Mouse (Mus musculus) ES-E14 (cell line): ENCODE measurements at regions not wholly inside any gene's neighbourhood (a gene's known extent, or its start where the extent isn't known, plus 50 kb on each side); places are given as distances from the start of the nearest gene placed in this dataset.
A peak's percentile ranks its signal among the peaks of the same experiment; 100 is the strongest.

Experiments
- DNase-seq: peaks from one replicate; pipeline ENCODE4 v3.0.0-alpha.2; 2013; ENCODE audit warnings: low read depth, low spot score
- H3K27ac ChIP-seq: 2 replicates; pipeline ENCODE4 v1.5.1; 2012; ENCODE audit warnings: low read depth, mild to moderate bottlenecking, low read length, moderate library complexity, mixed read lengths; ENCODE audit not compliant: poor library complexity, insufficient read depth, severe bottlenecking
- H3K36me3 ChIP-seq: 2 replicates; pipeline ENCODE4 v1.6.1; 2012; ENCODE audit warnings: mild to moderate bottlenecking, low read length, moderate library complexity, mixed read lengths; ENCODE audit not compliant: control insufficient read depth, poor library complexity, insufficient read depth, severe bottlenecking
- H3K4me1 ChIP-seq, 2 experiments: fragments of 150-350 bp in 1 of 2; sonication (generic) in 1 of 2; 2 replicates each; pipeline ENCODE4 v1.6.1; 2012; ENCODE audit warnings: low read length in 2 of 2, mild to moderate bottlenecking in 1 of 2, mixed read lengths in 1 of 2; ENCODE audit not compliant: control insufficient read depth in 2 of 2, insufficient read depth in 2 of 2, poor library complexity in 1 of 2
- H3K4me3 ChIP-seq, 2 experiments: fragments of 150-350 bp in 1 of 2; sonication (generic) in 1 of 2; 2 replicates each; pipeline ENCODE4 v1.5.1; 2012; ENCODE audit warnings: low read length in 2 of 2, low read depth in 1 of 2, mild to moderate bottlenecking in 1 of 2, mixed read lengths in 1 of 2; ENCODE audit not compliant: insufficient read depth in 1 of 2, poor library complexity in 1 of 2, severe bottlenecking in 1 of 2
- H3K9ac ChIP-seq: 2 replicates; pipeline ENCODE4 v1.6.1; 2012; ENCODE audit warnings: low read depth, mild to moderate bottlenecking, low read length, mixed read lengths; ENCODE audit not compliant: poor library complexity, insufficient read depth, severe bottlenecking
- H3K9me3 ChIP-seq: fragments of 150-350 bp; sonication (generic); 2 replicates; pipeline ENCODE4 v1.6.1; 2012; ENCODE audit warnings: low read depth, mild to moderate bottlenecking, low read length; ENCODE audit not compliant: control insufficient read depth, insufficient read depth
- CHD2 ChIP-seq: IDR thresholded peaks from 2 replicates; pipeline ENCODE4 v1.6.1; 2014; ENCODE audit warnings: mild to moderate bottlenecking, low read depth, low read length, inconsistent platforms
- HCFC1 ChIP-seq: IDR thresholded peaks from 2 replicates; pipeline ENCODE4 v1.6.1; 2012; ENCODE audit warnings: low read length, inconsistent platforms, borderline replicate concordance; ENCODE audit not compliant: insufficient read depth
- MAFK ChIP-seq: IDR thresholded peaks from 2 replicates; pipeline ENCODE4 v1.6.1; 2014; ENCODE audit warnings: mild to moderate bottlenecking, low read depth, low read length, inconsistent platforms; ENCODE audit not compliant: insufficient read depth
- ZC3H11A ChIP-seq: IDR thresholded peaks from 2 replicates; pipeline ENCODE4 v1.6.1; 2012; ENCODE audit warnings: low read depth, mild to moderate bottlenecking, inconsistent platforms, low read length, borderline replicate concordance
- ZNF384 ChIP-seq: IDR thresholded peaks from 2 replicates; pipeline ENCODE4 v1.6.1; 2012; ENCODE audit warnings: low read depth, low read length, inconsistent platforms
- in situ Hi-C, 2 experiments: fragments of 600-800 bp; cut with MboI; formaldehyde crosslinking; loops; one replicate each; pipeline ENCODE4 v1.15.1; 2025; ENCODE audit warnings: low sequenced_read_pairs in 2 of 2, inconsistent platforms in 1 of 2; ENCODE audit not compliant: unreplicated experiment in 2 of 2

DNA sequence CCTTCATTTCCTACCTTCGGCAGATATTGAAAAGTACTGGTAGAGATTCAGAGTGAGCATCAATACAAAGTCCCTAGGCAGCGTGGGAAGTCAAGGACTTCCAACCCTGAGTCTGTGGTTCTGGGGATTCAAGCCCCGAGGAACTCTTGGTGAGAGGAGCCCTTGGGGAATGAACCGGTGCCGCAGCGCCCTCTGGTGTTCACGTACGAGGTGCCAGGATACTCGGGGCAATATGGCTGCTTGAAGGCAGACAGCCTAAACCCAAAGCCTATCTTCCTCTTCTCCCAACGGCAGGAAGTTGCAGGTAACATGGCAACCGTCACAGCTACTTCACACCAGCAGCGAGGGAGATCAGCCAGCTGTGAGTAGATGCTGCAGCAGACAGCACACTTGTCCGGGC lies 215.6 kb upstream of the Msx2 start:
- Histone ChIP-seq H3K4me3 (peak overlapping the region in 1 of 2 experiments; percentile 42; a peak in 1 of 4 replicates), H3K27ac (no peak overlapping the region), H3K9me3 (no peaks in the 10 kb centered on the region), H3K9ac (peak overlapping the region; percentile 37; the same call in 1 of the 2 replicates), H3K36me3 (no peaks in the 10 kb centered on the region), H3K4me1 (no peaks in the 10 kb centered on the region; a peak in 1 of 4 replicates)
- DNase-seq: peak; percentile 79
- in situ Hi-C loops: loop anchor here in 1 of 2 experiments (10.0 kb wide), 1 partner anchor 244 kb away; no protein-coding TSS in a partner anchor
- TF ChIP-seq CHD2 (no peak), MAFK (no peak), HCFC1 (no peak), ZC3H11A (peak; percentile 64; the same call in 1 of the 2 replicates), ZNF384 (no peak)

DNA sequence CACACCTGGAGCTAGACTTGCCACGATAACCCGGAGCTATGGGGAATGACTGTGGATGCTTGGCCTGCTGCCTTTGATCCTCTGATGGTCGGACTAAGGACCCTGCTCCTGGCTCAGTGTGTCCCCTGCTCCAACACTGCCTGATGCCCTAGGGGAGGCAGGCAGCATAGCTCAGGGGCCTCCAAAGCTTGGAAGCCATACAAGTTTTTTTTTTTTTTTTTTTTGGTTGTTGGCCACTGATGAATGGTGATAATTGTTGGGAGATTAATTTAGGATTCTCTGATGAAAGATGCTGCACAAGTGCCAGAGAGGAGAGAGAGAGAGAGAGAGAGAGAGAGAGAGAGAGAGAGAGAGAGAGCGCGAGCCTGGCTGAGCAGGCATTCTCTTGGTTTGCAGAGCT lies 211.6 kb upstream of the Msx2 start:
- no peak overlapping the region for H3K27ac ChIP-seq

DNA sequence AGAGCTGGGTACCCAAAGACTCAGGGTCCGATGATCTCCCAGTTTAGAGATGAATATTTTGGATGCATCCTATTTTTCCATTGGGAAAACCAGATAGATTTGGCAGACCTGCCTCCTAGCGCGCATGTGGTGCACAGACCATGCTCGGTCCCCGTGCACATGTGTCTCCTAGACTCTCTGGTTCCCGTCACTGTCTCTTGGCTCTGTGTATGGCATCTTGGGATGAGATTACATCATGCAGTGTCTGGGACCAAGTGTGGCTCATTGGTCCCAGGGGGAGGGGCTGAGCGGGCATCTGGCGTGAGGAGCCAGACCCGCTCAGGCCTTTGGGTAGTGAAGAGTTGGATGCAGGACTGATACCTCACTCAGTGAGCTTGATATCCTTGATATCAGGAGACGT lies 204.3 kb upstream of the Msx2 start:
- in situ Hi-C loops: no loop called here
- no peaks in the 10 kb centered on the region for H3K9me3 ChIP-seq
- H3K9ac ChIP-seq: no peak overlapping the region

More for the DNA sequence above, 211.6 kb upstream of the Msx2 start:
- H3K36me3 ChIP-seq: no peaks in the 10 kb centered on the region
- H3K4me3 ChIP-seq: no peak overlapping the region
- DNase-seq: no peak
- H3K9me3 ChIP-seq: no peaks in the 10 kb centered on the region
- no peak overlapping the region for H3K9ac ChIP-seq
- H3K4me1 ChIP-seq: no peaks in the 10 kb centered on the region; a peak in 1 of 4 replicates
- TF ChIP-seq HCFC1: no peak
- no peak for TF ChIP-seq CHD2
- no peak for TF ChIP-seq ZC3H11A
- no peak for TF ChIP-seq ZNF384
- TF ChIP-seq MAFK: no peak
- in situ Hi-C loops: loop anchor here in 1 of 2 experiments (10.0 kb wide), 1 partner anchor 240 kb away; no protein-coding TSS in a partner anchor

DNA sequence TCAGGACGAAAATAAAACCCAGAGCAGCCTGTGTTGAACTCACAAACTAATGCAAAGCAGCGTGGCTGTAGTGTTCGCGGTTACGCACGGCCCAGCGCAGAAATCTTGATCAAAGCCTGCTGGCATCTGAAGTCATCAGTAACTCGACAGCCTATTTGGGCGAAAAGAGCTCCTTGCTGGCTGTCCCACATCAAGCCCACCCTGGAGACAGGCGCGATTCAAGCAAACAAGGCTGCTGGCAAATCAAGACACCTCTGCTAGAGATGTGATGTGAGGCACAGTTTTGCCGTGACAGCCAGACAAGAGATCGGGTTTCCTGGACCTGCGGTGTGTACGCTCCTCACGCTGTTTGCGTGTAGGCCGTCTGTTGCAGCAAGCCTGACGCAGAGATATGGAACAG lies 197.5 kb upstream of the Msx2 start:
- DNase-seq: no peak
- Histone ChIP-seq H3K4me3 (no peak overlapping the region), H3K9ac (no peak overlapping the region), H3K4me1 (0 out of 4 replicates have a peak, but pooled peaks cover 0 to 2% of the 10 kb centered on the region in 2 experiments), H3K9me3 (no peaks in the 10 kb centered on the region), H3K36me3 (no peaks in the 10 kb centered on the region), H3K27ac (no peak overlapping the region)
- in situ Hi-C loops: no loop called here
- TF ChIP-seq CHD2 (no peak), ZNF384 (no peak), ZC3H11A (no peak), MAFK (no peak), HCFC1 (no peak)

More for the DNA sequence above, 204.3 kb upstream of the Msx2 start:
- Histone ChIP-seq H3K27ac (no peak overlapping the region; the same call in 1 of the 2 replicates), H3K4me3 (no peak overlapping the region), H3K36me3 (no peaks in the 10 kb centered on the region), H3K4me1 (no peaks in the 10 kb centered on the region)
- TF ChIP-seq MAFK: no peak
- no peak for TF ChIP-seq HCFC1
- no peak for TF ChIP-seq ZC3H11A
- no peak for TF ChIP-seq CHD2
- TF ChIP-seq ZNF384: no peak
- DNase-seq: no peak

DNA sequence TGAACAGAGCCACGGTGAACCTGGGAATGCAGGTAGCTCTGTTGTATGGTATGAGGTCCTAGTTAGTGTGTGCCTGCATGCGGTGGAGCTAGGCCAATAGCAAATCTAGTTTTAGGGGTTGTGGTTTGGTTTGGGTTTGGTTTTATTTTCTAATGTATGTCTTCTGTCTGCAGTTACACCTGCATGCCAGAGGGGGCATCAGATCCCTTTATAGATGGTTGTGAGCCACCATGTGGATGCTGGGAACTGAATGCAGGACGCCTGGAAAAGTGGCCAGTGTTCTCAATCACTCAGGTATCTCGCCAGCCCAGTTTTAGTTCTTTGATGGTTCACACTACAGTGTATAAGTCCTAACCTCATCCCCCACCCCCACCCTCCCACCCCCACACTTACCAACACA lies 194.6 kb upstream of the Msx2 start:
- Histone ChIP-seq H3K9me3 (no peaks in the 10 kb centered on the region), H3K4me3 (no peak overlapping the region), H3K9ac (no peak overlapping the region), H3K4me1 (0 out of 4 replicates have a peak, but pooled peaks cover 0 to 2% of the 10 kb centered on the region in 2 experiments), H3K27ac (no peak overlapping the region), H3K36me3 (no peaks in the 10 kb centered on the region)
- TF ChIP-seq MAFK (no peak), ZNF384 (no peak), ZC3H11A (no peak), CHD2 (no peak), HCFC1 (no peak)
- in situ Hi-C loops: no loop called here
- DNase-seq: no peak
